Mouse (Mus musculus) testis, adult 2 months (tissue): ENCODE results near the gene Nkain2.
"Not testable (repeated sequence)": the region's sequence is repeated elsewhere in the genome, so short reads cannot be mapped to it uniquely, and the experiment has no call there.

Experiments used
- CTCF ChIP-seq: fragments of 200-500 bp; IDR thresholded peaks from 2 replicates; pipeline ENCODE4 v1.5.1; 2012; ENCODE audit warnings: low read depth, mild to moderate bottlenecking, inconsistent platforms, low read length, moderate library complexity; ENCODE audit not compliant: control insufficient read depth, insufficient read depth, insufficient replicate concordance
- POLR2A ChIP-seq: fragments of 200-500 bp; IDR thresholded peaks from 2 replicates; pipeline ENCODE4 v1.6.1; 2012; ENCODE audit warnings: low read depth, mild to moderate bottlenecking, inconsistent platforms, low read length, moderate library complexity; ENCODE audit not compliant: control insufficient read depth

GRCm38 (mm10) chr10:31920901-31921300 is 969.4 kb downstream of the Nkain2 start:
- not testable (repeated sequence) for TF ChIP-seq CTCF, POLR2A
